In genomic region chr19:47731931-47732330, GRCm38 (mm10) we compare ENCODE assay signal across 8 mouse cellular contexts. TPM values are rescaled to one million over a fixed set of nuclear protein-coding genes. Genes with fewer than 3 reads are reported as not detected.
DNase-seq lines count a peak whose midpoint lies in the region; ATAC-seq lines count a peak whose summit lies in the region.

No protein-coding gene starts in this region.

- peaks cover 39% of the 10 kb centered on the region for H3K36me3 ChIP-seq in embryonic facial prominence, embryonic 12.5 days
- peaks cover 46% of the 10 kb centered on the region for H3K36me3 ChIP-seq in heart, embryonic 14.5 days (ENCODE audit: control insufficient read depth, insufficient read depth, low read length)

- peak overlapping the region; percentile 71 for H3K4me2 ChIP-seq in embryonic facial prominence, embryonic 12.5 days (replicated peaks)
- H3K4me2 ChIP-seq in heart, embryonic 14.5 days (ENCODE audit: low read length), result peak overlapping the region; percentile 83

- H3K9me3 ChIP-seq in embryonic facial prominence, embryonic 12.5 days, result no peaks in the 10 kb centered on the region
- no peaks in the 10 kb centered on the region for H3K9me3 ChIP-seq in heart, embryonic 14.5 days (ENCODE audit: control insufficient read depth, low read length)

- DNase-seq in cerebellum, adult 18-20 months, result peak; percentile 73 to 75
- DNase-seq in adrenal gland, adult 8-10 months, result peak; percentile 31
- DNase-seq in layer of hippocampus, adult 9-11 months, result peak; percentile 53
- DNase-seq in lung, postnatal 14 days, result peak; percentile 75
- DNase-seq in right cerebral cortex, postnatal 14 days, result peak; percentile 70

- peak overlapping the region; percentile 98 for H3K27ac ChIP-seq in embryonic facial prominence, embryonic 12.5 days
- H3K27ac ChIP-seq in heart, embryonic 14.5 days (replicated peaks in 1 of 2; ENCODE audit: control insufficient read depth in 1 of 2, insufficient read depth in 1 of 2, low read depth in 2 of 2, low read length in 2 of 2), result peak overlapping the region; percentile 81 to 99

- peak overlapping the region; percentile 75 for H3K4me3 ChIP-seq in embryonic facial prominence, embryonic 12.5 days
- peak overlapping the region; percentile 65 to 76 for H3K4me3 ChIP-seq in heart, embryonic 14.5 days (ENCODE audit: control insufficient read depth in 1 of 2, insufficient read depth in 1 of 2, low read depth in 1 of 2, low read length in 2 of 2)

- no peak for ATAC-seq in cerebellum, adult (ENCODE audit: insufficient number of reproducible peaks, low FRiP score, low TSS enrichment)
- ATAC-seq in embryonic facial prominence, embryonic 12.5 days (ENCODE audit: insufficient number of reproducible peaks, insufficient read depth, low FRiP score, low TSS enrichment), result no peak
- ATAC-seq in heart, embryonic 14.5 days (ENCODE audit: insufficient number of reproducible peaks, insufficient read depth, low FRiP score, low read depth), result no peak; the same call in 1 of the 2 replicates

- H3K4me1 ChIP-seq in embryonic facial prominence, embryonic 12.5 days, result 0 out of 2 replicates have a peak, but pooled peaks cover 9% of the 10 kb centered on the region
- peaks cover 0 to 34% of the 10 kb centered on the region in 2 experiments for H3K4me1 ChIP-seq in heart, embryonic 14.5 days (ENCODE audit: control insufficient read depth in 2 of 2, insufficient read depth in 2 of 2, low read length in 2 of 2)

- peak overlapping the region; percentile 80 for H3K9ac ChIP-seq in embryonic facial prominence, embryonic 12.5 days
- H3K9ac ChIP-seq in heart, embryonic 14.5 days (ENCODE audit: low read length), result peak overlapping the region; percentile 82

- WGBS in embryonic facial prominence, embryonic 12.5 days, result 3% methylated on average over 13 of the region's 15 CpGs
- 2% methylated on average over 15 of the region's 15 CpGs for WGBS in heart, embryonic 14.5 days

- H3K27me3 ChIP-seq in embryonic facial prominence, embryonic 12.5 days, result no peaks in the 10 kb centered on the region
- H3K27me3 ChIP-seq in heart, embryonic 14.5 days (ENCODE audit: control insufficient read depth, insufficient read depth, low read length), result no peaks in the 10 kb centered on the region

RNA-seq across cellular contexts. Expression of gene Sfr1, which starts 0.4 kb away (rescaled TPM):
- 10 to 100 TPM; 73.4 to 86.9 (median 77.6) TPM for total RNA-seq in adrenal gland, adult 8-10 months (2022)
- 281 and 297 TPM in 2 replicates for polyA plus RNA-seq in embryonic facial prominence, embryonic 12.5 days (2016; fragmentation: Nextera tagmentation; extraction: Ambion mirVana)
- 213 and 217 TPM in 2 replicates for polyA plus RNA-seq in heart, embryonic 14.5 days (2014; fragmentation: Nextera tagmentation; extraction: Ambion mirVana)

RNA-seq across cellular contexts. Expression of gene Col17a1, which starts 40.0 kb away (rescaled TPM):
- total RNA-seq in adrenal gland, adult 8-10 months (2022), result not detected
- 7.3 and 8.5 TPM in 2 replicates for polyA plus RNA-seq in embryonic facial prominence, embryonic 12.5 days (2016; fragmentation: Nextera tagmentation; extraction: Ambion mirVana)
- 0.46 and 0.75 TPM in 2 replicates for polyA plus RNA-seq in heart, embryonic 14.5 days (2014; fragmentation: Nextera tagmentation; extraction: Ambion mirVana)
